Mouse (Mus musculus) lung, postnatal 25 days (tissue): ENCODE measurements around the gene Mast3.

Experiments
- DNase-seq: peaks from one replicate; pipeline ENCODE4 v3.0.0; 2022; ENCODE audit warnings: low spot score

The Mast3 gene

DNA sequence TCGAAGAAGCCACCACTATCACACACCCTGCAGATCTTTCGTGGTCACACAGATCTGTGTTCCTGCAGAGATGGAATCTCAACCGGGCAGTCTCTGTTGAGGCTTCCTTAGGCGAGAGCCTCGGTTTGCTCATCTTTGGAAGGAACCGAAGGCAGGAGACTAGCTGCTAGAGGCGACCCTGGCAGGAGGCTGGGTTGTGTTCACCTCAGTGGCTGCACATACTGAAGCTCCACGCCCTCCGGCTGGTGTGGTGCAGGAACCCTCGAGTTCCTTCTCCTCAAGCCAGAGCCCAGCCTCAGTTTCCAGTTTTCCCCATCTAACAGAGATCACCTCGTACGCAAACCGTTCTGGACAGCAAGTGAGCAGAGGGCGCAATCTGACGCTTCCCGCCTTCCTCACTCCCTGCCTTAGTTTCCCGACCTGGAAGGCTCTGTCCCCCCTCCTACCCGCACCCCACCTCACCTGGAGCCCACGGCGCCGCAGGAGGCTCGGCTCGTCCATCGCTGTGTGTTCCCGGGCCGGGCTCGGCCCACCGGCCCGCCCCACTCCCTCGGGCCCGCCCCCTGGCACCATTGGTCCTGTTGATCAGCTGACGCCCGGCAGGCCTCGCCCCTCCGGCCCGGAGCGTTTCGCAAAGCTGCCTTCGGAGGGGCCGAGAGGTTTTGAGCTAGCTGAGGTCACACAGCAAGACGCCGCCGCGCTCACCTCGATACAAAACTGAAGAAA lies at the start of gene Mast3:
Gene Mast3 (minus strand): TSS at position 574 of the 726 bp plus-strand sequence.
- DNase-seq: peak; percentile 91

DNA sequence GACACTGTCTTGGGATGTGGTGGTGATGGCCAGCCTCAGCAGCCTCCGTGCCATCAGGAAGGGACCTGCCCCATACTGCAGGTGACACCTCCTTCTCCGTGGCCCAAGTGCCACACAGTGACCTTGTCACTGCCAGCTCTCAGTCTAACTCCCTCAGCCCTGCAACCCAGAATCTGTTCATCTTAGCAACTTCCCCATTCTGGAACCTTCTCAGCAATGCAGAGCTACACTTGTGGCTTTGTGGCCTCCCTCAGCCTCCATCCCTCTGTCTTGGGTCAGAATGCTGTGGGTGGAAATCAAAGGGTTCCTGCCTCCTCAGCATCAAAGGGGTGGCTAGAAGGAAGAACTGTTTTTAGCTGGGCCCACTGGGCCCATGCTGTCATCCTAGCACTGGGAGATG lies 49.0 kb upstream of the Mast3 start:
- peak; percentile 36 for DNase-seq

DNA sequence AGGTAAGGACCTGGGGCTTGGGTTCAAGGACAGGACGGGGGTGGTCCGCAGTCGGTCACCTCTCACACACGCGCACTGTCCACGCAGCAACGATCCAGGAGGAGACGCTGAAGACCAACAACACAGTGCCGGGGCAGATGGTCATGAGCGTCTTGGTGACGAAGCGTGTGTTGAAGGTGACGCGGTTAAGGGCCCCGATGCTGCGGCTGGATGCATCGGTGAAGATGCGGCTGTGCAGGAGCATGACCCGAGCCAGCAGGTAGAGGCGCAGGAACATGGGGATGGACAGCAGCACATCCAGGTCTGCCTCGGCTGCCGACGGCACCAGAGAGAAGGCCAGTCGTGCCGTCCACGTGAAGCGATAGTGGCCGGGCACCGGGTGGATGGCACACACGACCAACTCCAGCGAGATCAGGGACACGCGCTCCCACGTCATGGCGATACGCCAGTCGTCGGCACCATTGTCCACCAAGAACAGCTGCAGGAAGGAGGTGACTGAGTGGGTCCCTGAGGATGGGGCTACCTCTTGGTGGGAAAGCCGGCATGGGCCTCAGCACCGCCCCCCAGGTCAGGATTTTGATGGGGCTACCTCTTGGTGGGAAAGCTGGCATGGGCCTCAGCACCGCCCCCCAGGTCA lies 47.9 kb upstream of the Mast3 start:
- no peak for DNase-seq

DNA sequence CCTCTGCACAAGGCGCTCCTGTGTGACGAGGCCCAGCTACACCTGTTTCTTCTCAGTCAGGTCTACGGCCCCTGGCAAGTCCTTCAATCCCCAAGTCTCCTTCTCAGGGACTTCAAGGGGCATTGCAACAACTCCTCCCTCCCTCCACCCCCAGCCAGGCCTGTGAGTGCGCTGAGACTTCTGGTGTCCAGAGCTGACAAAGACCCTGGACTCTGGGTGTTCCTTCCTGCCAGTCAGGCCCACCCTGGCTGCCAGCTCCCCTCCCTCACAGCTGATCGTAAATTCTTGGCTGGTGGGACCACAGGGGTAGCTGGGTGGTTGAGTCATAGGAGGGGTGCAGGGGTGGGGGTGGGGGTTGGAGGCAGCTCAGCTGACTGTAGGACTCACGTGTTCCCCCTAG lies 47.0 kb upstream of the Mast3 start:
- no peak for DNase-seq

DNA sequence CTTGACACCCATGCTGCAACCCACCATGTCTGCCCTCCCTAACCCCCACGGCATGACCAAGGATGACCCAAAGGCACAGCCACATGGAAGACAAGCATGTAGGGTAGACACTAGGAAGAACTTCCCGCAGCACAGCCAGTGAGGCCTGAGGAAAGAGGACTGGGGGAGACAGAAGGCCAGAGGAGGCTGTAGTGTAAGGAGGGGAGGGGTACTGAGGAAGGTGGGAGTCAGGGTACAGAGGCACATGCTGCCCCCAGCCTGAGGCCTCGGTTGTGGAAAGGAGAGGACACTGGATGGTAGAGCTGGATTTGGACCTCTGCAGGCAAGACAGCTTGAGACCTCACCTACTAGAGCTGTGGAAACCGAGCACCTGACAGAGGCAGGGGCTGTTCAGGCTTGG lies 46.1 kb upstream of the Mast3 start:
- no peak for DNase-seq

DNA sequence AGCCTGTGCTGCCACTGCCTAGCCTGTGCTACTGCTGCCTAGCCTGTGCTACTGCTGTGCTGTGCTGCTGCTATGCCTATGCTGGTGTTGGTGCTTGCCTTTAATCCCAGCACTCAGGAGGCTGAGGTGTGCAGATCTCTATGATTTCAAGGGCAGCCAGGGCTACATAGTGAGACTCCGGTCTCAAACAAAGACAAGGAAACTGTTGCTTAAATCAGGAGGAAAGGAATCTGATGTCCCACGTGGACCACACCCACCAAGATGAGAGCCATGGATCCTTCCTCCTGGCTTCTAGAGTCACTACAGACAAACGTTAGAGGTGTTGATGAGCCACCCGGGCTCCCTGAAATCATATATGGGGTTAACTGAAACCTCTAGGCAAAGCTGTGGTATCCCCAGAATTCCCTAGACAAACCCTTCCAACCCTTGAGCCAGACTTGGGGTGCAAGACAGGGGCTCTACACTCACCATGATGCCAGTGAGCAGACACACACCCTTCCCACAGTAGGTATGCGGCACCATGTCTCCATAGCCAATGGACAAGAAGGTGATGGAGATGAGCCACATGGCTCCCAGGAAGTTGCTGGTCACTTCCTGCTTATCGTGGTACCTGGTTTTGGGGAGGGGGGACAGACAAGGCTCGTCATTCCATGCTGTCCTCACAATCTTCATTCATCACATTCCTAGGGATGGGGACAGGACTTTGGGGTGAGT lies 45.4 kb upstream of the Mast3 start:
- no peak for DNase-seq

DNA sequence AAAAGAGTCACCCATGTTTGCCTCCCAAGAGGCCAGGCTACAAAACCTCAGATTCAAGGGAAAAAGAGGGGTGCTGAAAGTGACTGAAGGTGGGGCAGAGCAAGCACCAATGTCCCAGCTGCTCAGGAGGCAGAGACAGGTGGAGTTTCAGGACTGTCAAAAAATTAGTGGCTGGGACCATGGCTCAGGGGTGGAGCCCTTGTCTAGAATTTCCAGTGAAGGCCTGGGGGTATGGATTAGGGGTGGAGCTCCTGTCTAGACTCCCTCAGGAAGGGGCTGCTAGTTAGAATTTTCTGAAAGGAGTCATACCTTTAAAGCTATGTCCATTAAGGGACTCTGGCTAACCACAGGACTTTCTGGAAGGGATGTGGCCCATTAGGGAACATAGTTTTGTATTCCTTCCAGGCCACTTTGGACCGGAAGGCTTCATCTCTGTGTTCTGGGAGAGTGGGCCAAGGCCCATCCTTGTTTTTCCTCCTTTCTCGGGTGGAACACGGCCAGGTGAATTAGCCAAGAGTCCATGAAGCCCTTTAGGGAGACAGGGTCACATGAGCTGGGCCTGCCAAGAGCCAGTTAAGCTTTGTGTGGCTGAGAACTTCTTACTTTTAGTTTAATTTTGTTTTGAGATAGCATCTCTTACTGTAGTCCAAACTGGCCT lies 44.6 kb upstream of the Mast3 start:
- DNase-seq: no peak

- no peak for DNase-seq
Observed at GRCm38 (mm10) chr8:70846371-70847154, 41.7 kb upstream of the Mast3 start.

DNA sequence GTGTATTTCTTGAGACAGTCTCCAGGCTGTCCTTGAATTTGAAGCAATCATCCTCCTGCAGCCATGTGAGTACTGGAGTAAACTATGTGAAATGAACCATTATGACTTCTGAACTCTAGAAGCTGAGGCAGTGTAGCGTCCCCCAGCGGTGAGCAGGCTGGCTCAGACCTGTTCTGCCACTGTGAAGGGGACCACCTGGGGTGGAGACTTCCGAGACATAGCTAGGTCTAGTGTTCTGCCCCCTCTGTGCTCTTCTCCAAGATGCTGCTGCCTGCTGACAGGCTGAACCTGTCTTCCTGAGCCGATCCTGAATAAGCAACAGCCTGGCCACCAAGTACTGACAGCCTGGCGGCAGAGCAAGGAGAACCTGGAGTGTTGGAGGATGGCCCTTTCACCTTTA lies 40.3 kb upstream of the Mast3 start:
- DNase-seq: no peak

- DNase-seq: peak; percentile 89
Observed at GRCm38 (mm10) chr8:70844523-70844922, 39.7 kb upstream of the Mast3 start.

DNA sequence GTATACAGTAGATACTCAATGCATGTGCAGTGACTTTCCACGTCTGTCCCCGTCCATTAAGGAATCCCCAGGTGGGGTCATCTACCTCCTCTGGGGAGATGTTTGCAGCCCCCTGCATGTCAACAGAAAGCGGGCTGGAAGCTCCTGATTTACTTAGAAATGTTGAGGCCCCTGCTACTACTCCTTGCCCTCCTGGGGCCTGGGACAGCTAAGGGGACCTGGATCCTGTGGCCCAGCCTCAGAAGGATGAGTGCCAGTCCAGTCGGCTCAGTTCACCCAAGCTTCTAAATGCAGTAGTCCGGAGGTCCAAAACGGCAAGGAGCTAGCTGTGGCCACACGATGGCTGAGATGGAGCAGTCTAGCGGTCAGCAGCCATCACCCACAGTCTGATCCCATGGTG lies 39.1 kb upstream of the Mast3 start:
- no peak for DNase-seq

DNA sequence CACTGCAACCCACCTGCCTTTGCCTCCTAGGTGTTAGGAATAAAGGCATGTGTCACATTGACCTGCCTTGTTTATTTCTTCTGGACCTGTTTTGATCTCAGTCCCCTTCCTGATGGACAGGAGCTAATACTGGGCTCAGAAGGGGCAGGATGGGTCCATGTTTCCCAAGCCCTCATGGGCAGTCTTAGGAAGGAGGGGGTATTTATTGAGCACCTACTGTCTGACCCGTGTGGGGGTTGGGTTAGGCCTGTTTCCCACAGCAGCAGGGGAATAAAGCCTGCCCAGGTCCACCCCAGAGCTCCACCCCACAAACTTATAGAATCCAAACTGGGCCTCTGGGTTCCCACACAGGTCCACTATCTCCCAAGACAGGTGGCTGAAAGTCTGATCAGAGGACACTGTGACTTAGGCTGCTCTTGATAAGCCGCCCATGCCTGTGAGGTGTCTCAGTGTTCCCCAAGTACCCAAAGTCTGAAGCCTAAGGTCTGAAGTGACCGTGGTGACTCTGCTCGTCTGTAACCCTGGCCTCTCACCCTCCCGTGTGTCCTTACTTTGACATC lies 38.4 kb upstream of the Mast3 start:
- DNase-seq: no peak

DNA sequence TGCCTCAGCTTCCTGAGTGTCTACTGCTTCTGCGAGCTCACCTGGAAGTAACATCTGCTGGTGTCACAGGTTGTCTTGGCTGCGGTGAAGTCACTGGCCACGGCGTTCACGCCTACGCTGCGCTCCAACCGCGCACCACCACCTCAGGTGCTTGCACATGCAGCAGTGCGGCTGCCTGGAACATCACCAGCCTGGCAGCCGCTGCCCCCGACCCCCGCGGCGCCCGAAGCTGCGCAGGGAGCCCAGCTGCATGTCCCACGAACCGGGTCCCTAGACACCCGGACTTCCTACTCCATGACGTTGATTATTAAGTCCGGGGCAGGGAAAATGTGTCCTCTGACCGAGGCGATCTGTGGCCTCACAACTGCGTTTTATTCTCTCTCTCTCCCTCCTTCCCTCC lies 37.6 kb upstream of the Mast3 start:
- no peak for DNase-seq

DNA sequence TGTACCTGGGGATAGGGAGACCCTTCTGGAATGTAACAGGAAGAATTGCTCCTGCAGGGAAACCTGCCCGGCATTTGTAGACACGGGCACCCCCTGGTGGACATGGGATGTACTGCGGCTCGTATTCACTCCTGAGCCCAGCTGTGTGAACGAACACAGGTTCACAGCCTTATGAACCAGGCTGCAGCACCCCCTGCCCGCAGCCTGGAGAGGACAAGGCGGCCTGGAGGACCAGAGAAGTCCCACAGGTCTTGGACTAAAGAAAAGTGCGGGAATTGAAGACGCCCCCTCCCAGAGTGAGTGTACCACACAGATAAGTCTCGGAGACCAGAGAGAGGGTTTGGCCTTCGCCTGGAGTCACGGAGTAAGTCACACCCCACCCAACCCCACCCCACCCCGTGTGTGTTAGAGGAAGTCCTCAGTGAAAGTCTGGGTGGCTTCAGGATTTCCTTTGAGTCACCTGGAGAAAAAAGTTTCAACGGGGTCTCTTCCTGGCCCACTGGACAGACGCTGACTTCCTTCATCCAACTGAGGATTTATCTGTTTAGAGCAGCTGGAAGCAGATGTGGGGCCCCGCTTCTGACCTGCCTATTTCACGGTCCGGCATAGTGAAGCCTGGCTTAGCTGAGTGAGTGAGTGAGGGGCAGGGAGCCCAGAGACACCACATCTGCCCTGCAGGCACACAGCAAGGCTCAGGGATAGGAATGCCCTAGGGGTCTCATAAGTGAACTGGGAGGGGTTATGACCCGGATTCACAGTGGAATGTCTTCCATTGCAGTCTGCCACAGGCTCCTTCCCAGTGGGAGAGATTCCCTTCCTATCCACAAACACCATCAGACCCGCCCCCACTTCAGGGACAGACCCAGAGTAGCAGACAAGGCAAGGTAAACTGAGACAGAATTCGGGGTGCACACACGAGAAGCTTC lies 36.6 kb upstream of the Mast3 start:
- DNase-seq: peak; percentile 89

- DNase-seq: no peak
Observed at GRCm38 (mm10) chr8:70840590-70840989, 35.7 kb upstream of the Mast3 start.

DNA sequence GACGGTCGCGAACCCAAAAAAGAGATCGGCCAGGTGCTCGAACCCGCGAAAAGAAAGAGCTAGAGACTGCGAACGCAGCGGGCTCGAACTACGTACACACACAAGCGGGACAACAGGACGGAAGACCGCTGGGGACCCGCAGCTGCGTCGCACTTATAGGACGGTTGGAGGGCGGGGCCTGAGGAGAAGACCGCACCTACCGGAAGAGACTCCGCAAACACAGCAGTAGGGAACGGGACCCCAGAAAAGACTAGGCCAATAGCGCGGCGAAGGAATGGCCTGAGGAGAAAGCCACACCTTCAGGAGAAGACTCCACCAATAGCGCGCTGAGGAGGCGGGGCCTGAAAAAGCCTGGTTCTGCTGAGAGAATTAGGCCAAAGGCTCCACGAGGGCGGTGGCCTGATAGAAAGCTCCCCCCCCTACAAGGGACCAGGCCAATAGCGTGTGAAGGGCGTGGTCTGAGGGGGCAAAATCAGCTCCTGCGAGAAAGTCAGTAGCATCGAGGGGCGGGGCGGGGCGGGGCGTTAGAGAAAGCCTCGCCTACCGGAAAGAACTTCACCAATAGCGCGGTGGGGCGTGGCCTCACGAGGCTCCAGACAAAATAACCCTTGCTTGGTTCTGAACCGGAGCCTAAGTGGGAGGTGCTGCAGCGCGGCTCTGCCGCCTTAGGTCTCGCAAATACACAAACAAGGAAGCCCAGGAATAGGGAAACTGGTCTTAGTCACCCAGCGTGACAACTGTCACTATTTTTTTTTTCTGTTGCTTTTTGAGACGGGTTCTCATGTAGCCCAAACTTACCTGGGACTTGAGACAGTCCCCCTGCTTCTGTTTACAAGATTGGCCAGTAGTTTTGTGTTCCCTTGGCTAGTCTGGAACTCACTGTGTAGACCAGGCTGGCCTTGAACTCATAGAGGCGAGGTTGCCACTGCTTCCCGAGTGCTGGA lies 34.8 kb upstream of the Mast3 start, which contains the start of gene Arrdc2:
Gene Arrdc2 (minus strand): TSS at position 313 of the 944 bp plus-strand sequence.
- DNase-seq: peak; percentile 100

DNA sequence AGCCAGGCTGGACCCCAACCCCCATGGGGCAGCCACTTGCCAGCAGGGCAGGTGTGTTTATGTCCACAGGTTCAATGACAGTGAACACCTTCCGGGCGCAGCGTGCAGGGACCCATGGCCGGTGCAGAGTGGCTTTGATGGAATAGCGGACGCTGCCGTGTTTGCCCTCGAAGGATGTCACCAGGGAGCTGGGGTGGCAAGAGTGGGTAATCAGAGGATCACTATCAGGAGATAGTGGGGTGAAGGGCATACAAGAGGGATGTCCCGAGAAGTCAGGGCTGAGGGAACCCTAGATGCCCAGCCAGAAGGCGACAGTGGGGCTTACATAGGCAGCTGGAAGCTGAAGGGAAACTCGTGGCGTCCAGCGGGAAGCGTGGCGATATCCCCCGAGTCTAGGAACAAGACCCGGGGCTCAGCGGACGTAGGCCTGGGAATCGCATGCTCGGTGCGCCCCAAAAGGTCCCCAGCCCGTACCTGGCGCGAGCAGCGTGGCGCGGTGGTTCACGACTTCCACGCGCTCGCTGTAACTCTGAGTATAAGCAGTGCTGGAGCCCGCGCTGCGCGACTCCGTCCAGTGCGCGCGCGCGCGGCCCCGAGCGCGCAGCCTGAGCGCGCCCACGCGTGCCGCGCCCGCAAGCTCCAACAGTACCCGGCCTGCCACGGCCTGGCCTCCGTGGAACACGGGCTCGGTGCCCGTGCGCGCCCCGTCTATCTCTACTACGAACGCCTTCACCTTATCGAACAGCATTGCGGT lies 34.0 kb upstream of the Mast3 start:
- no peak for DNase-seq

- no peak for DNase-seq
Observed at GRCm38 (mm10) chr8:70836666-70837065, 31.8 kb upstream of the Mast3 start.
